Mouse (Mus musculus): ENCODE results near the gene Egfl8. TPM values are rescaled to one million over a fixed set of nuclear protein-coding genes. Genes with fewer than 3 reads are reported as not detected.

The Egfl8 gene
- polyA plus RNA-seq, 1 experiment from 2014 or later: 4.4 TPM

DNA sequence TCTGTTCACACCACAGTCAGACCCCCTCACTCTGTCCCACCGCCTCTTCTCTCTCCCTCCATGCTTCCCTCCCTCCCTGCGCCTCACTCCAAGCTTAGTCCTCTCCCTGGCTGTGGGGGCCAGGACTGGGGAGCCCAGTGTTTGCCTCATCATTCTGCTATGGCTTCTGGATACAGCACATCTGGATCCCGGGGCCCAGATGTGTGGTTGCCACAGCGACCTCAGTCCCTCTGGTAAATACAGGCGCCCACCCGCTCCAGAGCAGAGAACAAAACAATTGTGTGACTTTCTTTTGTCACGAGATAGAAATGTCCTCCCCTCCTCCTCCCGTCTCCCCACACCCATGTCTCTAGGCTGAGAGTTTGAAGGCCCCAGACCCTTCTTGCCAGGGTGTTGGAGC is 40.9 kb upstream of the Egfl8 start:
- no peak for TF ChIP-seq EP300 (optimal IDR thresholded peaks at IDR 0.05)
- TF ChIP-seq CTCF (IDR thresholded peaks at IDR 0.05; ENCODE audit: low read depth): no peak
- peak overlapping the region; percentile 86; the same call in 1 of the 2 replicates for H3K27ac ChIP-seq (replicated peaks)
- no peak for ATAC-seq (ENCODE audit: low FRiP score, low TSS enrichment)
- 36% methylated on average over 8 of the region's 8 CpGs for WGBS
- H3K9ac ChIP-seq (ENCODE audit: low read length): no peak overlapping the region; the same call in 1 of the 2 replicates
- no peak overlapping the region for H3K4me2 ChIP-seq (replicated peaks; ENCODE audit: low read depth)
- peaks cover 6% of the 10 kb centered on the region; the same call in 1 of the 2 replicates for H3K36me3 ChIP-seq (ENCODE audit: control insufficient read depth, insufficient read depth, low read length)
- H3K4me3 ChIP-seq (ENCODE audit: low read depth, low read length): no peak overlapping the region
- no peaks in the 10 kb centered on the region for H3K9me3 ChIP-seq (ENCODE audit: control insufficient read depth, low read length)
- DNase-seq (ENCODE audit: low spot score): peak; percentile 22
- H3K4me1 ChIP-seq (replicated peaks; ENCODE audit: control insufficient read depth, insufficient read depth): no peaks in the 10 kb centered on the region; the same call in 1 of the 2 replicates
- H3K27me3 ChIP-seq (ENCODE audit: control insufficient read depth, insufficient read depth, low read length): peaks cover 2% of the 10 kb centered on the region; the same call in 1 of the 2 replicates

DNA sequence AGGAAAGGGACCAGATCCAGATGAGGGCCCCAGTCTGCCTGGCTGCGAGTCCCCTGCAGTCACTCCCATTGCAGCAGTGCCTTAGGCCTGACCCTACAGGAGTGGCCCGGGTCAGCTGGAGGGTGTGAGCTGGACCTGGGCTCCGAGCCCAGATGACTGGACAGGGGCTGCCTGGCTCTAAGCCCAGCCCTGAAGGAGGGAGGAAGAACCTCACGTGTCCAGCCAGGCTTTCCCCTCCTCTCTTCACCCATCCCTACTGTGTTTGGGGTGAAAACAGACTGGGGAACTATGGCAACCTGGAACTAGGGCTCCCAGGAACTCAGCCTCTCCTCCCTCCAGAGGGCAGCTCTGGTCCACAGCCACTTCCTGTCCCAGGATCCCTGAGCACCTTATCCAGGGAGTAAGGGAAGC is 39.8 kb upstream of the Egfl8 start:
- peaks cover 2% of the 10 kb centered on the region; the same call in 1 of the 2 replicates for H3K27me3 ChIP-seq (ENCODE audit: control insufficient read depth, insufficient read depth, low read length)
- H3K4me2 ChIP-seq (replicated peaks; ENCODE audit: low read depth): 0 out of 2 replicates have a peak overlapping the region, but pooled peaks have one; percentile 11
- no peaks in the 10 kb centered on the region; the same call in 1 of the 2 replicates for H3K4me1 ChIP-seq (replicated peaks; ENCODE audit: control insufficient read depth, insufficient read depth)
- TF ChIP-seq CTCF (IDR thresholded peaks at IDR 0.05; ENCODE audit: low read depth): peak; percentile 68
- TF ChIP-seq EP300 (optimal IDR thresholded peaks at IDR 0.05): no peak
- H3K4me3 ChIP-seq (ENCODE audit: low read depth, low read length): no peak overlapping the region
- peak overlapping the region; percentile 86 for H3K27ac ChIP-seq (replicated peaks)
- H3K9ac ChIP-seq (ENCODE audit: low read length): peak overlapping the region; percentile 23; the same call in 1 of the 2 replicates
- WGBS: 21% methylated on average over 3 of the region's 4 CpGs
- peaks cover 11% of the 10 kb centered on the region for H3K36me3 ChIP-seq (ENCODE audit: control insufficient read depth, insufficient read depth, low read length)
- ATAC-seq (ENCODE audit: low FRiP score, low TSS enrichment) (peak; percentile 82), DNase-seq (ENCODE audit: low spot score) (peak; percentile 78)
- H3K9me3 ChIP-seq (ENCODE audit: control insufficient read depth, low read length): no peaks in the 10 kb centered on the region

DNA sequence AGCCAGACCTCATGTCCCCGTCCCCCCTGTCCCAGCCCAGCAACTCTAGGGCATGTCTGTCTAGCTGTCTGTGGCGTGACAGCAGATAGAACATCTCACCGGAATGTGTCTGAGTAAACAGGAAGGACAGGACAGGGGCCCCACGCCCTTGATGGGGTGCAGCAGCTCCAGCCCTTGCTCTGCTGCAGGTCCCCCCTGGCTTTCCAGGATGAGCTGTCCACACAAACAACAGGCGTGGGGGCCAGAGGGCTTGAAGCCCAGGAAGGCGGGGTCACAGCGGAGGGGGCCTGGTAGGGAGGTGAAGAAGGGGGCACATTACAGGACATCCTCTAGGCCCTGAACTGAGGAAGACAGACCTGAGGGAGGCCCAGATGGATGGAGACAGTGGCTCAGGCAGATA is 39.4 kb upstream of the Egfl8 start:
- Histone ChIP-seq H3K9ac (ENCODE audit: low read length) (peak overlapping the region; percentile 23; the same call in 1 of the 2 replicates), H3K4me2 (replicated peaks; ENCODE audit: low read depth) (0 out of 2 replicates have a peak overlapping the region, but pooled peaks have one; percentile 11), H3K27me3 (ENCODE audit: control insufficient read depth, insufficient read depth, low read length) (peaks cover 2% of the 10 kb centered on the region; the same call in 1 of the 2 replicates), H3K36me3 (ENCODE audit: control insufficient read depth, insufficient read depth, low read length) (peaks cover 12% of the 10 kb centered on the region), H3K27ac (replicated peaks) (peak overlapping the region; percentile 86), H3K9me3 (ENCODE audit: control insufficient read depth, low read length) (no peaks in the 10 kb centered on the region), H3K4me1 (replicated peaks; ENCODE audit: control insufficient read depth, insufficient read depth) (no peaks in the 10 kb centered on the region; the same call in 1 of the 2 replicates), H3K4me3 (ENCODE audit: low read depth, low read length) (no peak overlapping the region)
- 39% methylated on average over 7 of the region's 7 CpGs for WGBS
- ATAC-seq (ENCODE audit: low FRiP score, low TSS enrichment) (peak; percentile 23; the same call in 1 of the 2 replicates), DNase-seq (ENCODE audit: low spot score) (no peak)
- TF ChIP-seq EP300 (optimal IDR thresholded peaks at IDR 0.05) (no peak), CTCF (IDR thresholded peaks at IDR 0.05; ENCODE audit: low read depth) (no peak)

GRCm38 (mm10) chr17:34654392-34654791 is 38.6 kb upstream of the Egfl8 start:
- Histone ChIP-seq H3K4me3 (ENCODE audit: low read depth, low read length) (no peak overlapping the region), H3K27me3 (ENCODE audit: control insufficient read depth, insufficient read depth, low read length) (peaks cover 2% of the 10 kb centered on the region; the same call in 1 of the 2 replicates), H3K27ac (replicated peaks) (peak overlapping the region; percentile 86), H3K9ac (ENCODE audit: low read length) (no peak overlapping the region), H3K36me3 (ENCODE audit: control insufficient read depth, insufficient read depth, low read length) (peaks cover 12% of the 10 kb centered on the region), H3K4me2 (replicated peaks; ENCODE audit: low read depth) (no peak overlapping the region), H3K9me3 (ENCODE audit: control insufficient read depth, low read length) (no peaks in the 10 kb centered on the region), H3K4me1 (replicated peaks; ENCODE audit: control insufficient read depth, insufficient read depth) (no peaks in the 10 kb centered on the region; the same call in 1 of the 2 replicates)
- 83% methylated on average over 13 of the region's 13 CpGs for WGBS
- DNase-seq (ENCODE audit: low spot score): no peak
- TF ChIP-seq CTCF (IDR thresholded peaks at IDR 0.05; ENCODE audit: low read depth): no peak
- no peak for TF ChIP-seq EP300 (optimal IDR thresholded peaks at IDR 0.05)
- no peak for ATAC-seq (ENCODE audit: low FRiP score, low TSS enrichment)

DNA sequence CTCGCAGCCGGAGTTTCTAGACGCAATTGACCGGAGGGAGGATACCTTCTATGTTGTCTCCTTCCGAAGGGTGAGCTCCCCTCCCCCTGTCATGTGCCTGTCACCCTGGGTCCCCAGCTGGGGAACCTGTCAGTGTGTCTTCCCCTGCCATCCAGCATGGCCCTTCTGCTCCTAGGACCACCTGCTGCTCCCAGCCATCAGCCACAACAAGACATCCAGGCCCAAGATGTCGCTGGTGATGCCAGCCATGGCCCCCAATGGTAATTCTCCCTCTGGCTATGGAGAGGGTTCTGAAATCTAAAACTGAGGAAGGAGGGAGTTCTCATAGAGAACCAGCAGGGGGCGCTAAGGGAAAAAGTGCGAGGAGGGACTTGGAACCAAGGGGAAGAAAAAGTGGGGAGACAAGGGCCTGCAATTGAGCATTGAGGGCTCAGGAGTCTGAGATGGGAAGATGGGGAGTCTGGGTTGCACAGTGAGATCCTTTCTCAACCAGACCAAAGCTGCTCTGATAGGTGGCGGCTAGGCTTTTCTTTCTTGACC is 38.0 kb upstream of the Egfl8 start:
- Histone ChIP-seq H3K4me3 (ENCODE audit: low read depth, low read length) (no peak overlapping the region), H3K27ac (replicated peaks) (peak overlapping the region; percentile 30; the same call in 1 of the 2 replicates), H3K9ac (ENCODE audit: low read length) (no peak overlapping the region), H3K9me3 (ENCODE audit: control insufficient read depth, low read length) (no peaks in the 10 kb centered on the region), H3K4me2 (replicated peaks; ENCODE audit: low read depth) (no peak overlapping the region), H3K27me3 (ENCODE audit: control insufficient read depth, insufficient read depth, low read length) (peaks cover 2% of the 10 kb centered on the region; the same call in 1 of the 2 replicates), H3K36me3 (ENCODE audit: control insufficient read depth, insufficient read depth, low read length) (peaks cover 12% of the 10 kb centered on the region), H3K4me1 (replicated peaks; ENCODE audit: control insufficient read depth, insufficient read depth) (no peaks in the 10 kb centered on the region; the same call in 1 of the 2 replicates)
- 68% methylated on average over 9 of the region's 9 CpGs for WGBS
- TF ChIP-seq EP300 (optimal IDR thresholded peaks at IDR 0.05) (no peak), CTCF (IDR thresholded peaks at IDR 0.05; ENCODE audit: low read depth) (peak; percentile 87)
- ATAC-seq (ENCODE audit: low FRiP score, low TSS enrichment) (no peak), DNase-seq (ENCODE audit: low spot score) (peak; percentile 52)

GRCm38 (mm10) chr17:34652985-34653384 is 37.2 kb upstream of the Egfl8 start:
- Histone ChIP-seq H3K27me3 (ENCODE audit: control insufficient read depth, insufficient read depth, low read length) (no peaks in the 10 kb centered on the region), H3K4me3 (ENCODE audit: low read depth, low read length) (no peak overlapping the region), H3K27ac (replicated peaks) (no peak overlapping the region), H3K4me2 (replicated peaks; ENCODE audit: low read depth) (no peak overlapping the region), H3K9me3 (ENCODE audit: control insufficient read depth, low read length) (no peaks in the 10 kb centered on the region), H3K36me3 (ENCODE audit: control insufficient read depth, insufficient read depth, low read length) (peaks cover 12% of the 10 kb centered on the region), H3K9ac (ENCODE audit: low read length) (no peak overlapping the region), H3K4me1 (replicated peaks; ENCODE audit: control insufficient read depth, insufficient read depth) (no peaks in the 10 kb centered on the region; the same call in 1 of the 2 replicates)
- TF ChIP-seq CTCF (IDR thresholded peaks at IDR 0.05; ENCODE audit: low read depth): no peak
- TF ChIP-seq EP300 (optimal IDR thresholded peaks at IDR 0.05): no peak
- WGBS: 88% methylated on average over 8 of the region's 8 CpGs
- ATAC-seq (ENCODE audit: low FRiP score, low TSS enrichment) (no peak), DNase-seq (ENCODE audit: low spot score) (no peak)

All from stomach, postnatal 0 days (tissue).